Mouse (Mus musculus) brain, embryonic 14.5 days (tissue): ENCODE results near the gene Cpa4.

Experiments used
- CTCF ChIP-seq: fragments of 200-500 bp; IDR thresholded peaks from 2 replicates; pipeline ENCODE4 v1.5.1; 2012; ENCODE audit warnings: inconsistent platforms, mild to moderate bottlenecking, moderate library complexity, borderline replicate concordance; ENCODE audit not compliant: insufficient read depth, insufficient read length; ENCODE audit errors: extremely low read depth
- POLR2A ChIP-seq: fragments of 200-500 bp; IDR thresholded peaks from 2 replicates; pipeline ENCODE4 v1.6.1; 2012; ENCODE audit warnings: mild to moderate bottlenecking, inconsistent platforms, borderline replicate concordance; ENCODE audit not compliant: poor library complexity, insufficient read depth, insufficient read length, severe bottlenecking; ENCODE audit errors: extremely low read depth

- TF ChIP-seq CTCF, result no peak
- no peak for TF ChIP-seq POLR2A
Measured at GRCm38 (mm10) chr6:30563575-30563974, 4.6 kb upstream of the Cpa4 start.
